Mouse (Mus musculus) Muller cell, postnatal 12 days (primary cell): ENCODE measurements at regions not wholly inside any gene's neighbourhood (a gene's known extent, or its start where the extent isn't known, plus 50 kb on each side); places are given as distances from the start of the nearest gene placed in this dataset.

Experiments used
- DNase-seq: peaks from one replicate; pipeline ENCODE4 v3.0.0-alpha.2; 2015; ENCODE audit errors: inconsistent ontology term

- DNase-seq = no peak
These were observed 88.5 kb downstream of the Irx1 start for GRCm38 (mm10) chr13:71874986-71875385.

GRCm38 (mm10) chr13:71868763-71869162, 94.8 kb downstream of the Irx1 start:
- no peak for DNase-seq

GRCm38 (mm10) chr13:71853426-71854025, 110.0 kb downstream of the Irx1 start:
- no peak for DNase-seq

DNA sequence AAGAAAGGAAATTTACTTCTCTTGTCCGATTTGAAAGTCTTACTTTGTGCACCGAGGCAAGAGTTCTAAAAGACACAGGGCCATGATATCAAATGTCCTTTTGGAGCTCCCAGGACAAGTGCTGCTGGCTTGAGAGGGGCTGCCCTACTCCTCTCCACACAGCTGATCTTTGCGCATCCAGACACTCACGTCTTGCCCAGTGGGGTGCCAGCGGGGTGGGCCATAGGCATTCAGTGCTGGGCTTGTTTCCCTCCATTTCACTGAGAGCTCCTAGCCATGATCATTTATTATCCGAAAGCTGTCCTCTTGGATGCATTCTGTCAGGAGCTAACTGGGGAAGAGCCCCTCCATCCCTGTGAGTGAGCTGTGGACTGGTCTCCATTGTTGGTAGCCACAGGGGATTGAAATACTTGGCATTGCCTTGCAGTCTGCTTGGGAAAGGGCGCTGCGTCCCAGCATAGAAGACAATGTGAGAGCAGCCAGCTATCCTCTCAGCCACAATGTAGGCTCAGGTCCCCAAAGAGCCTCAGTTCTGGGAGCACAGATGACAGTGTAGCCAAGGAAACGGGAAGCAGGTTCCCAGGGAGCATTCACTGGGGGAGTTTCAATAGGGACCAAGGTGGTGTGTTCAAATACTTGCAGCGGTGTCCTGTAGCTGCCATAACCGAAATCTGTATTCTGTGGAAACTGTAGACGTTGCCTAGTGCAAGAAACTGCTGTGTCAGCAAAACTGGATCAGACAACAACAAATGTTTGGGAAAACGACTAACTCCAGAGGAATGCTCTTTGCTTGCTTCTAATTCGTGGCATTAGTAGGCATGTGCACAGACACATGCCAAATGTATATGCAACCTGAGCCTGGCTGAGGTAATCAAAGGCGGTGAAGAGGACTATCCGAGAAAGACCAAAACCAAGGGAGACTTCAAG, 159.2 kb downstream of the Irx1 start:
- peak; percentile 48 for DNase-seq

DNA sequence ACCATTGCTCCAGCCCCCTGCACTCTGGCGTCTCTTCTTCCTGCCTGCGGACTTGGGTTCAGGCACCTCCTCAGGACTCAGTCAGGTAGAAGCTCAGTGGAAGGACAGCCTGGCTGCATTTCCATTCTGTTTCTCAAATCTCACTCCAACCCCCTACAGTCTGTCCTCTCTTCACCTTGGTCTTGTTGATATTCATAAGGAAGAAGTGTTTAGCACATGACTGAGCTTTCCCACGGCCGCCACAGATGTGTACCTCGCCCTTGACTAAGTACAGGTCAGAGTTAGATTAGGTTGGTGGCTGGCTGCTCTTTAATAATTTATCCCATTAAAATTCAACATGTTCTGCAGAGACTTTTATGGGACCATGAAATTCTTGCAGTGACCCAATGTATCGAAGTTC, 165.2 kb downstream of the Irx1 start:
- DNase-seq = no peak

GRCm38 (mm10) chr13:71784740-71785139, 178.8 kb downstream of the Irx1 start:
- DNase-seq = no peak

DNA sequence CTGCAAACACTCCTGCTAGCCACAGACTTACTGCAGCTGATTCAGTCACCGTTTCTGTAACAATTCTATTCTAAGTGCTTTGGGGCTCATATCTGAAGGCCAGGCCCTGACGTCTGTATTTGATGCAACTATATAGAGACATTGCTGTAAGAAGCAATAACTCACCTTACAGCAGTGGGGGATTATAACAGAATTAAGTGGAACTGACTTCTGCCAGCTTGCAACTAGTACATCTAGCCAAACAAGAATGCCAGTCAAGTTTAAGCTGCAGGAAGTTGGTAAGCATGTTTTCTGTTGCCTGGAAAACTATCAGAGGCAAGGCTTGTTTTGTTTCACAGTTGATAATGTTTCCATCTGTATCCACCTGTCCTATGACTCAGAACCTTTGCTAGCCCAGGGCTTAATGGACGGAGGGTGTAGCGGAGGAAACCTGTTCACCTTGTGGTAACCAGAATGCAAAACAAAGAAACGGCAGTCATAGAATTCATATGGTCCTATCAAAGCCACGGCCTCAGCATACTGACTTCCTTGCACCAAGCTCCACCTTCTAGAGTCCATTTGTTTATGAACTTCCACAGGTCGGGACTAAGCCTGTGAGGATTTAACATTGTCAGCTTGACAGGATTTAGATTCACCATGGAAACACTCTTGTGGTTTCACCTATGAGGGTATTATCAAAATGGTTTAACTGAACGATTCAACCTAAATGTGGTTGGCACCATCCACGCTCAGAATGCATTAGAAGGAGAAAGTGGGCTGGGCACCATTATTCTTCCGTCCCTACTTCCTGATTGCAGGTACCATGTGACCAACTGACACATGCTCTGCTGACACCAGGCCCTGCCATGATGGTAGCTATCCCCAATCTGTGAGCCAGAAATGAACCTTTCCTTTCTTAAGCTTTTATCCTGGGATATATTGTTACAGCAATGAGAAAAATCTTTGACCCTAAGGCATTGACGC, 216.2 kb downstream of the Irx1 start:
- DNase-seq = no peak

DNA sequence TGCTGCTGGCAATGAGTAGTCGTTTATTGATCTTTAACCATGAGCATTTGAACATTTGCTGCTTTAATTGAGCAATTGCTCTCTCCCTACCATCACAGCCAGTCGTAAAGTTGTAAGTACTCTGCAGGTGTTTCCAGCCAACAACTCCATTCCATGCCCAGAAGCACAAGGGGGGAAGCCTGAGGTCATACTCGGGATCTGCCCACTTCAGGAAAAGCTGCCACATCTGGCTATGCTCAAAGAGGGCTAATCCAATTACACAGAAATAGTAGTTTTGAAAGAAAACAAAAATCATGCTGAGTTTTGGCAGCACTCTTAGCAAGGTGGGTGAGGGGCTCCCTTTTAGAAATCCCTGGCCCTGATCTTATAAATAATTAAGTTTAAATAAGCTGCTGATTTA, 217.0 kb downstream of the Irx1 start:
- DNase-seq = no peak

- no peak for DNase-seq
These were observed 226.6 kb downstream of the Irx1 start for GRCm38 (mm10) chr13:71736821-71737345.

DNA sequence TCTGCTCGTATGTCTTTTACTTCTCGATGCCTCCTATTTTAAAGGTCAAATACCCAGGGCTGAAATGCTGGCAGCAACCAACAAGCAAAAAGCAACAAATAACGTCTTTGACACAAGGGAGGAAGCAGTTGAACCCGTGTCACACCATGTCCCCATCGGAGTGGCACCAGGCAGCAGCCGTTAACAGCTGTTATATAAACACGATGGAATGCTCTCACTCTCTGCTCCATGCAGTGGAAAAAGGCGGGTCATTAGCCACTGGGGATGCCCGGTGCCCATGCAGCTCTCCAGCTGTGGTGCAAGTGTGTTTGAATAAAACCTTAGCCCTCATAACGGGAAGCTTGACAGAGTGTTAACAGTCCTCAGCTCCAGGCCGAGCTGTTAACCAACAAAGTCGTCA, 229.3 kb downstream of the Irx1 start:
- no peak for DNase-seq

DNA sequence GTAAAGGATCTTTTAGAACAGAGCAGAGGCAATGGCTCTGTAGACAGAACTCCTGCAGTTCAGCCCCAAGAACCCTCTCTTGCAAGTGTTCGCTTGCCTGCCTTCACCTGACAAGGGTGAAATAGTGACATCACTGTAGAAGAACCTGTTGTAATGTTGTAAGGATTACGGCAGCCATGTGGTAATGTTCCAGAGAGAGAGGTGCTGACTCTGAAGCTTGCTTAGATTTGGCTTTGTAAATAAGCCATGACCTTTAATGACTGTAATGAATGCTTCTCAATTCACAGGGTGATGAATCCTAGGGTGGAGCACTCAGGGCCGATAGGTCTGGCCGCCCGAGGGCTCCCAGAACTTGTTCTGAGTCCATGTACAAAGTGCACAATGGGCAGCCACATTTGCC, 230.2 kb downstream of the Irx1 start:
- no peak for DNase-seq

GRCm38 (mm10) chr13:71732903-71733302, 230.6 kb downstream of the Irx1 start:
- no peak for DNase-seq

GRCm38 (mm10) chr13:71690069-71690817, 273.3 kb downstream of the Irx1 start:
- no peak for DNase-seq

DNA sequence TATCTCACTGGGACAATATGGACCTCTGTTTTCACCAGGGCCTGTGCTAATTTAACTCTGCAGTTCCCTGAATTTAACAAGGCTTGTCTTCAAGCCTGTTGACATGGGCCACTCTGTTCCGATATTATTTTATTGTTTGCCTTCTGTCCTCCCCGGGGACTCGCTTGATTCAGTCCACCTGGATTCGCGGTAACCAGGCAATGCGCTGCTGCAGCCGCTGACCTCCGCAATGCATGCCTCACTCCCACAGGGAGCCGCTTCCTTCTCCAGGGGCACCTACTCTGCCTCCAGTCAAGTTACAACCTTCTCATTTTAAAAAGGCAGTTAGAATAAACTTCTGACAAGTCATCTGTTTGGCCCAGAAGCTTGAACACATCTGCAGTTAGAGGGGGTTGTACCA, 274.3 kb downstream of the Irx1 start:
- no peak for DNase-seq

DNA sequence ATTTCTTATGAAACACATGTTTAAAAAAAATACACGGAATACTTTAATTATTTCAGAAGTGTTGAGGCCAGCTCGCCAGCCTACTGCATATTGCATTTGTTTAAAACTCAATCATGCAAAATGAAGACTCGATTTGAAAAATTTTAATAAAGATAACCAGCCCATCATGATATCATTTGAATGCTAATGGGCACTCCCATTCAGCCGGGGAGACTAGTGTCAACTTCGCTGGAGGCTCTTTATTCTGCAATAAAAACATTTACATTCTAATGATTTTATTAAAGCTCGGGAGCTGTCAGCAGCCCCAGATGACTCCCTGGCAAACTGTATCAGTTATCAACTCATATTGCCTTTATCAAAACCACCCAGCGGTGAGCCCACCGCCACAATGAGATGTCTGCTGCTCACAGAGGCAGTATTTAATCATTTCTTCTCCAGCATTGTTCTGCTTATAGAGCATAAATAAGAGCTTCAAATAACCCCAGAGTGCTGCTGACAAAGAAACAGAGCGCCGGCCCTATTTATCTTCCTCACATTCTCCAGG, 287.4 kb downstream of the Irx1 start:
- DNase-seq = no peak

- no peak for DNase-seq
These were observed 293.4 kb downstream of the Irx1 start for GRCm38 (mm10) chr13:71669956-71670739.

DNA sequence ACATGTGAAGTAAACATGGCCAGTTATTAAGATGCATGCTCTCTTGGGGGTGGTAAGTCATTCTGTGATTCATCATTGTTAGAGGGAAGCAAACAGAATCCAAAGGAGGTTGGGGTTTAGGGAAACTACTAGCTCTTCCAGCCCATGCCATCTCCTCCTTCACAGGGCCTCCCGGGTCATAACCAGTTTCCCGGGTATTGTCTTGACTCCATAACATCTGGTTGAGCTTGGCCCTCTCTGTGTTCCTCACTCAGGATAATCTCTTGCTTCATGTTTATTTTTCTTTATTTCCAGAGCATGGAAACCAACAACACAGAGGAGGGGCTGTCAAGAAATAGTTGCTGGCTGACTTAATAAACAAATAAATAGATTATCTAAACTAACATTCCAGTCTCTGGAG, 295.3 kb downstream of the Irx1 start:
- DNase-seq = no peak

DNA sequence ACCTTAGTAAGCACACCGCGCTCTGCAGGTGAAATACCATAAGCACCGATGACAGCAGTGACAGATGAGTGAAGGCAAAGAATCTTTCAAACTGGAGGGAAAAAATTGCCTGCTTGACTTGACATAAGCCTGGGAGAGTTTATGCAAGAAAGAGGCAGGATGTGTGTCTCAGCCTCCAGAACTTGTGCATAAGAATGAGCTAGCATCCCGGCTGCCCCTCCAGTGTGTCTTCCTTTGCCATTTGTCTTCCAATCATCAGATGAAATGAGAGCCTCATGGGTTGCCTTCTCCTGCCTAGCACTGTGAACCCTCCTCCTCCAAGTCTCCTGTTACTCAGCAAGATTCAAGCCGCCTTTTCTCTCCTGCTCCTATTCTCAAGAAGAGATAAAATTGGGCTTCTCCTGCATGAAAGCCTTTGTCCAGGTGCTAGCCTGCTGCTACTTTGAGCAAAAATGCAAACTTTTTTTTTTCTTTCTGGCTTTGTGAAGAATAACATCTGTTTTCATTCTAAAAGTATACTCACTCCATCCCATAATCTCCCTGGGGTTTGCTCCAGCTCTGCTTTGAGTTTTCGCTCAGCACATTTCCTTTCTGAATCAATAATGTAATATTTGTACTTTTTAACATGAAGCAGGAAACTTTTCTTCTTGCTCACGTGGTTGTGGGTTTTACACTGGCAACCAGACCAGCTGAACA, 298.2 kb downstream of the Irx1 start:
- DNase-seq = no peak

GRCm38 (mm10) chr13:71657898-71658297, 305.6 kb downstream of the Irx1 start:
- DNase-seq = no peak
